Mouse (Mus musculus) adrenal gland, adult 2 months (tissue): Measurements from ENCODE around the gene Pcnx. TPM values are rescaled to one million over a fixed set of nuclear protein-coding genes. Genes with fewer than 3 reads are reported as not detected.
A peak's percentile ranks its signal among the peaks of the same experiment; 100 is the strongest.

Experiments
- DNase-seq: peaks from one replicate; pipeline ENCODE4 v3.0.0; 2021
- polyA plus RNA-seq: library from polyadenylated mRNA; depleted of rRNA; stranded (reverse); fragments of >200 nt; gene quantifications from 2 replicates; pipeline ENCODE4 v1.2.3, GENCODE M21; 2012
- total RNA-seq, 2 experiments: library from RNA; stranded (reverse); gene quantifications; 2 replicates each; pipeline ENCODE4 v1.2.3; 2021

Gene Pcnx
- total and polyA plus RNA-seq, 3 experiments, result 23.4 to 56.5 (median 48.7) TPM

- no peak for DNase-seq
These were observed 44.6 kb downstream of the Pcnx start for GRCm38 (mm10) chr12:81904456-81904855.

- DNase-seq, result no peak
These were observed 46.0 kb downstream of the Pcnx start for GRCm38 (mm10) chr12:81905865-81906264.

- DNase-seq, result no peak
These were observed 48.0 kb downstream of the Pcnx start for GRCm38 (mm10) chr12:81907741-81908357.

- DNase-seq, result no peak
These were observed 50.6 kb downstream of the Pcnx start for GRCm38 (mm10) chr12:81910439-81910838.

- peak; percentile 78 for DNase-seq
These were observed 55.5 kb downstream of the Pcnx start for GRCm38 (mm10) chr12:81915176-81915950.

GRCm38 (mm10) chr12:81918346-81918745, 58.5 kb downstream of the Pcnx start:
- no peak for DNase-seq

GRCm38 (mm10) chr12:81918886-81919285, 59.1 kb downstream of the Pcnx start:
- no peak for DNase-seq

- DNase-seq, result no peak
These were observed 60.2 kb downstream of the Pcnx start for GRCm38 (mm10) chr12:81920027-81920426.

- DNase-seq, result no peak
These were observed 60.8 kb downstream of the Pcnx start for GRCm38 (mm10) chr12:81920614-81921013.

- no peak for DNase-seq
These were observed 62.0 kb downstream of the Pcnx start for GRCm38 (mm10) chr12:81921785-81922184.

GRCm38 (mm10) chr12:81922838-81923237, 63.0 kb downstream of the Pcnx start:
- DNase-seq, result no peak

GRCm38 (mm10) chr12:81927163-81927562, 67.3 kb downstream of the Pcnx start:
- no peak for DNase-seq

- DNase-seq, result no peak
These were observed 68.0 kb downstream of the Pcnx start for GRCm38 (mm10) chr12:81927643-81928381.

GRCm38 (mm10) chr12:81928382-81928770, 68.6 kb downstream of the Pcnx start:
- no peak for DNase-seq

- DNase-seq, result no peak
These were observed 72.2 kb downstream of the Pcnx start for GRCm38 (mm10) chr12:81932015-81932414.

GRCm38 (mm10) chr12:81933430-81933829, 73.6 kb downstream of the Pcnx start:
- no peak for DNase-seq

- DNase-seq, result no peak
These were observed 74.7 kb downstream of the Pcnx start for GRCm38 (mm10) chr12:81934510-81934909.

- DNase-seq, result no peak
These were observed 76.2 kb downstream of the Pcnx start for GRCm38 (mm10) chr12:81936066-81936465.

GRCm38 (mm10) chr12:81941191-81941590, 81.4 kb downstream of the Pcnx start:
- DNase-seq, result no peak

- no peak for DNase-seq
These were observed 83.7 kb downstream of the Pcnx start for GRCm38 (mm10) chr12:81943331-81944062.

GRCm38 (mm10) chr12:81949026-81949425, 89.2 kb downstream of the Pcnx start:
- DNase-seq, result no peak

- DNase-seq, result no peak
These were observed 90.2 kb downstream of the Pcnx start for GRCm38 (mm10) chr12:81950016-81950415.
